Mouse (Mus musculus) left cerebral cortex, adult 2 months (tissue): ENCODE results near the gene Cox11. TPM values are rescaled to one million over a fixed set of nuclear protein-coding genes. Genes with fewer than 3 reads are reported as not detected.

Experiments
- DNase-seq, 2 experiments: peaks; one replicate each; pipeline ENCODE4 v3.0.0; 2021 to 2022; ENCODE audit warnings: low spot score in 2 of 2, mixed read lengths in 1 of 2; ENCODE audit errors: extremely low spot score in 1 of 2
- H3K27ac ChIP-seq: fragments of 200-600 bp; 2 replicates; pipeline ENCODE4 v1.8.1; 2022
- H3K4me3 ChIP-seq: fragments of 200-600 bp; 2 replicates; pipeline ENCODE4 v1.8.1; 2022
- CTCF ChIP-seq: fragments of 200-600 bp; IDR thresholded peaks from 2 replicates; pipeline ENCODE4 v1.8.1; 2022; ENCODE audit warnings: antibody characterized with exemption, mild to moderate bottlenecking, moderate library complexity
- intact Hi-C: fragments of 180-260 bp; cut with DNase I; formaldehyde crosslinking; loops from one replicate; pipeline ENCODE4 v1.15.1; 2025
- long read RNA-seq, 2 experiments: library from polyadenylated mRNA; stranded (forward); transcript quantifications; one replicate each; pipeline ENCODE4 v2.0.0; 2021; ENCODE audit warnings: borderline mapping rate in 2 of 2
- total RNA-seq, 2 experiments: library from RNA; stranded (reverse); gene quantifications; 2 replicates each; pipeline ENCODE4 v1.2.3; 2021

Cox11 gene
- 10 to 100 TPM; 26.7 to 32.5 TPM for total RNA-seq
- long read RNA-seq, experiment 1, transcript Cox11-201 (4 exons, 1,224 nt) = major isoform, 18 of 22 reads
- long read RNA-seq, experiment 1, partial matches to known transcripts = 0 of 22 reads
- long read RNA-seq, experiment 1, other reads (novel, unspliced or antisense) = 4 of 22 reads
- long read RNA-seq, experiment 2, transcript Cox11-201 (4 exons, 1,224 nt) = major isoform, 15 of 19 reads
- long read RNA-seq, experiment 2, partial matches to known transcripts = 0 of 19 reads
- long read RNA-seq, experiment 2, other reads (novel, unspliced or antisense) = 3 of 19 reads

GRCm38 (mm10) chr11:90637440-90638311 lies at the start of gene Cox11, which contains the start of gene Stxbp4:
TSS of gene Cox11 (plus strand) at chr11:90638173.
TSS of gene Stxbp4 (minus strand) at chr11:90638084.
- peak; percentile 61 for TF ChIP-seq CTCF
- H3K27ac ChIP-seq = peak within 1 kb of the TSS; percentile 93
- intact Hi-C loops = no loop called here
- DNase-seq = peak; percentile 94 to 95
- H3K4me3 ChIP-seq = peak within 1 kb of the TSS; percentile 96

- no peak for TF ChIP-seq CTCF
- intact Hi-C loops = no loop called here
- peak in 1 of 2 experiments; percentile 13 for DNase-seq
- Histone ChIP-seq H3K27ac (no peak overlapping the region), H3K4me3 (no peak overlapping the region)
These were observed 47.0 kb upstream of the Cox11 start for GRCm38 (mm10) chr11:90590996-90591395.

- intact Hi-C loops = no loop called here
These were observed 42.1 kb upstream of the Cox11 start for GRCm38 (mm10) chr11:90595826-90596225.

GRCm38 (mm10) chr11:90603066-90603465 lies 34.9 kb upstream of the Cox11 start:
- no peak for TF ChIP-seq CTCF
- no peak overlapping the region for H3K27ac ChIP-seq
- intact Hi-C loops = no loop called here
- DNase-seq = no peak
- H3K4me3 ChIP-seq = no peak overlapping the region

More at GRCm38 (mm10) chr11:90595826-90596225, 42.1 kb upstream of the Cox11 start:
- H3K27ac ChIP-seq = no peak overlapping the region
- no peak for TF ChIP-seq CTCF
- DNase-seq = no peak
- no peak overlapping the region for H3K4me3 ChIP-seq

GRCm38 (mm10) chr11:90612118-90612517 lies 25.9 kb upstream of the Cox11 start:
- H3K4me3 ChIP-seq = no peak overlapping the region
- no peak for TF ChIP-seq CTCF
- H3K27ac ChIP-seq = no peak overlapping the region
- DNase-seq = no peak
- intact Hi-C loops = no loop called here

- intact Hi-C loops = loop anchor here (1.0 kb wide), 1 partner anchor 191 kb away; no protein-coding TSS in a partner anchor
- H3K4me3 ChIP-seq = no peak overlapping the region
- no peak for DNase-seq
- H3K27ac ChIP-seq = no peak overlapping the region
- no peak for TF ChIP-seq CTCF
These were observed 23.2 kb upstream of the Cox11 start for GRCm38 (mm10) chr11:90614743-90615142.

- intact Hi-C loops = loop anchor here (2.0 kb wide), 1 partner anchor 198 kb away; no protein-coding TSS in a partner anchor
- no peak overlapping the region for H3K27ac ChIP-seq
- H3K4me3 ChIP-seq = no peak overlapping the region
- peak; percentile 67 for TF ChIP-seq CTCF
- DNase-seq = no peak
These were observed 21.5 kb upstream of the Cox11 start for GRCm38 (mm10) chr11:90616431-90616830.

GRCm38 (mm10) chr11:90622044-90622443 lies 15.9 kb upstream of the Cox11 start:
- Histone ChIP-seq H3K27ac (no peak overlapping the region), H3K4me3 (no peak overlapping the region)
- intact Hi-C loops = loop anchor here (2.0 to 5.0 kb wide), 4 partner anchors 305 to 635 kb away; no protein-coding TSS in a partner anchor
- TF ChIP-seq CTCF = no peak
- DNase-seq = no peak

GRCm38 (mm10) chr11:90622500-90622899 lies 15.5 kb upstream of the Cox11 start:
- no peak for DNase-seq
- Histone ChIP-seq H3K4me3 (no peak overlapping the region), H3K27ac (no peak overlapping the region)
- intact Hi-C loops = loop anchor here (2.0 to 5.0 kb wide), 4 partner anchors 306 to 635 kb away; no protein-coding TSS in a partner anchor
- no peak for TF ChIP-seq CTCF

GRCm38 (mm10) chr11:90623477-90623876 lies 14.5 kb upstream of the Cox11 start:
- no peak overlapping the region for H3K27ac ChIP-seq
- no peak overlapping the region for H3K4me3 ChIP-seq
- peak; percentile 78 for TF ChIP-seq CTCF
- intact Hi-C loops = loop anchor here (2.0 to 5.0 kb wide), 4 partner anchors 307 to 636 kb away; no protein-coding TSS in a partner anchor
- peak; percentile 26 to 36 for DNase-seq

GRCm38 (mm10) chr11:90625174-90625573 lies 12.8 kb upstream of the Cox11 start:
- TF ChIP-seq CTCF = no peak
- H3K4me3 ChIP-seq = no peak overlapping the region

GRCm38 (mm10) chr11:90627751-90628150 lies 10.2 kb upstream of the Cox11 start:
- intact Hi-C loops = no loop called here
- TF ChIP-seq CTCF = no peak
- no peak for DNase-seq
- no peak overlapping the region for H3K27ac ChIP-seq
- no peak overlapping the region for H3K4me3 ChIP-seq

More at GRCm38 (mm10) chr11:90625174-90625573, 12.8 kb upstream of the Cox11 start:
- intact Hi-C loops = no loop called here
- DNase-seq = no peak
- H3K27ac ChIP-seq = no peak overlapping the region
